Mouse (Mus musculus): ENCODE results near the gene Pde10a. TPM values are rescaled to one million over a fixed set of nuclear protein-coding genes. Genes with fewer than 3 reads are reported as not detected.

The Pde10a gene
- total and polyA plus RNA-seq, 2 experiments from 2014 or later = 1.5 to 3.0 TPM

GRCm38 (mm10) chr17:8637181-8637580 lies 112.0 kb downstream of the Pde10a start:
- Histone ChIP-seq H3K9me3 (replicated peaks; ENCODE audit: control insufficient read depth, low read length) (no peaks in the 10 kb centered on the region), H3K9ac (replicated peaks; ENCODE audit: low read depth, low read length) (no peak overlapping the region), H3K36me3 (replicated peaks; ENCODE audit: control insufficient read depth, insufficient read depth, low read length) (no peaks in the 10 kb centered on the region), H3K27me3 (ENCODE audit: control insufficient read depth, insufficient read depth, low read length) (no peaks in the 10 kb centered on the region), H3K4me3 (ENCODE audit: low read depth, low read length) (no peak overlapping the region), H3K4me2 (ENCODE audit: low read depth, low read length) (no peak overlapping the region), H3K4me1 (ENCODE audit: control insufficient read depth, insufficient read depth) (no peaks in the 10 kb centered on the region), H3K27ac (ENCODE audit: low read depth) (no peak overlapping the region)
- DNase-seq (ENCODE audit: low spot score) (no peak), ATAC-seq (ENCODE audit: insufficient read depth, low read depth) (no peak)
- 57% methylated on average over 4 of the region's 4 CpGs for WGBS
- no peak for TF ChIP-seq EP300 (IDR thresholded peaks at IDR 0.05; ENCODE audit: low read depth)
- no peak for TF ChIP-seq CTCF (IDR thresholded peaks at IDR 0.05; ENCODE audit: low read depth)

DNA sequence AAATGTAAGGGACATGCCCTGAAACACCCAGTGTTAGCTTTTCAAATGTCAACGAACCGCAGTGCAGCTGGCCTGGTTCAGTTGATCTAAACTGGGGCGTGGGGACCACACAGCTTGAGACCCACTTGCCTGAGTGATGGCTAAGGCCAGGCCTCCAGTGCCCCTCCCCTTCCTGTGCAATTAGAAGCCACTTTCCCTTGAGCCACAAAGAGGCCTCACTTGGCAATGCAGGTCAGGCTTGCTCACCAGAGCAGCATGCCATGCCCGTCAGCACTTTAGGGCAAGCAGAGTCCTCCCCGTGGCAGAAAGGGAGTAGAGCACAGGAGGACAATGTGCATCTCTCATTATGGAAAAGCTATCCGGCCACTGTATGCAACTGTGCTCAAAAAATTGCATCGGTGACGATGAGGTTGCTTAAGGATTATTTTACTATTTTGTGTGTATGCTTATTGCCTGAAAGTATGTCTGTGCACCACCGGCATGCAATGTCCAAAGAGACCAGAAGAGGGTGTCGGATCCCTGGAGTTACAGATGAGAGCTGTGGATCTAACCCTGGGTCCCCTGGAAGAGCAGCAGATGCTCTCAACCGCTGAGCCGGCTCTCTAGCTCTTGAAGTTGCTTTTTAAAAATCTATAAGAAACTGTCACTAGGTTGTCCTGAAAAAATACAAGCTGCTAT lies 114.7 kb downstream of the Pde10a start:
- TF ChIP-seq CTCF (IDR thresholded peaks at IDR 0.05; ENCODE audit: low read depth) (no peak), EP300 (IDR thresholded peaks at IDR 0.05; ENCODE audit: low read depth) (no peak)
- Histone ChIP-seq H3K9ac (replicated peaks; ENCODE audit: low read depth, low read length) (no peak overlapping the region), H3K4me1 (ENCODE audit: control insufficient read depth, insufficient read depth) (no peaks in the 10 kb centered on the region), H3K4me2 (ENCODE audit: low read depth, low read length) (no peak overlapping the region), H3K9me3 (replicated peaks; ENCODE audit: control insufficient read depth, low read length) (no peaks in the 10 kb centered on the region), H3K4me3 (ENCODE audit: low read depth, low read length) (no peak overlapping the region), H3K27me3 (ENCODE audit: control insufficient read depth, insufficient read depth, low read length) (0 out of 2 replicates have a peak, but pooled peaks cover under 1% of the 10 kb centered on the region), H3K27ac (ENCODE audit: low read depth) (no peak overlapping the region), H3K36me3 (replicated peaks; ENCODE audit: control insufficient read depth, insufficient read depth, low read length) (no peaks in the 10 kb centered on the region)
- DNase-seq (ENCODE audit: low spot score) (no peak), ATAC-seq (ENCODE audit: insufficient read depth, low read depth) (no peak)
- 73% methylated on average over 12 of the region's 12 CpGs for WGBS

- Histone ChIP-seq H3K4me1 (ENCODE audit: control insufficient read depth, insufficient read depth) (no peaks in the 10 kb centered on the region), H3K36me3 (replicated peaks; ENCODE audit: control insufficient read depth, insufficient read depth, low read length) (no peaks in the 10 kb centered on the region), H3K27ac (ENCODE audit: low read depth) (no peak overlapping the region), H3K4me3 (ENCODE audit: low read depth, low read length) (no peak overlapping the region), H3K9me3 (replicated peaks; ENCODE audit: control insufficient read depth, low read length) (no peaks in the 10 kb centered on the region), H3K27me3 (ENCODE audit: control insufficient read depth, insufficient read depth, low read length) (0 out of 2 replicates have a peak, but pooled peaks cover 3% of the 10 kb centered on the region), H3K4me2 (ENCODE audit: low read depth, low read length) (no peak overlapping the region), H3K9ac (replicated peaks; ENCODE audit: low read depth, low read length) (no peak overlapping the region)
- 74% methylated on average over 16 of the region's 16 CpGs for WGBS
- TF ChIP-seq EP300 (IDR thresholded peaks at IDR 0.05; ENCODE audit: low read depth) = no peak
- TF ChIP-seq CTCF (IDR thresholded peaks at IDR 0.05; ENCODE audit: low read depth) = no peak
- no peak for ATAC-seq (ENCODE audit: insufficient read depth, low read depth)
- DNase-seq (ENCODE audit: low spot score) = no peak
Observed at GRCm38 (mm10) chr17:8640741-8641480, 115.7 kb downstream of the Pde10a start.

DNA sequence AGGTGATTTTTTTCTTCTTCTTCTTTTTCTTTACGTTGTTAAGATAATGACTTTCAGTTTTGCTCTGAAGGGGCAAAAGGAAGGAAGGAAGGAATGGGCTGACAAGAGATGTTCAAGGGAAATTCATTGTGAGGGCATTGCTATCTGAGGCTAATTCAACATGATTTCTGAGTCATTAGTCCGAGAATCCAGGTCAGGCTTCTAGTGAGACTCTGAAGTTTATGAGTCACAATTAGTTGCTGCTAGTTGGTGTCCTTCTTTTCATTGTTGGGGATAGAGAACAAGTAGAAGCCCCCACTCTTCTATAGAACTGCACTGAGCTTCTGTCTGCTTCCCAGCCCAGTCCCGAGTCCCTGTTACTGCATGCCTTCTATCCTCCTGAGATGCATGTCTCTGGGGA lies 116.3 kb downstream of the Pde10a start:
- Histone ChIP-seq H3K4me1 (ENCODE audit: control insufficient read depth, insufficient read depth) (no peaks in the 10 kb centered on the region), H3K9ac (replicated peaks; ENCODE audit: low read depth, low read length) (no peak overlapping the region), H3K4me3 (ENCODE audit: low read depth, low read length) (no peak overlapping the region), H3K36me3 (replicated peaks; ENCODE audit: control insufficient read depth, insufficient read depth, low read length) (no peaks in the 10 kb centered on the region), H3K4me2 (ENCODE audit: low read depth, low read length) (no peak overlapping the region), H3K27me3 (ENCODE audit: control insufficient read depth, insufficient read depth, low read length) (0 out of 2 replicates have a peak, but pooled peaks cover 3% of the 10 kb centered on the region), H3K9me3 (replicated peaks; ENCODE audit: control insufficient read depth, low read length) (no peaks in the 10 kb centered on the region), H3K27ac (ENCODE audit: low read depth) (no peak overlapping the region)
- 53% methylated on average over 3 of the region's 3 CpGs for WGBS
- DNase-seq (ENCODE audit: low spot score) = no peak
- no peak for ATAC-seq (ENCODE audit: insufficient read depth, low read depth)
- no peak for TF ChIP-seq EP300 (IDR thresholded peaks at IDR 0.05; ENCODE audit: low read depth)
- no peak for TF ChIP-seq CTCF (IDR thresholded peaks at IDR 0.05; ENCODE audit: low read depth)

DNA sequence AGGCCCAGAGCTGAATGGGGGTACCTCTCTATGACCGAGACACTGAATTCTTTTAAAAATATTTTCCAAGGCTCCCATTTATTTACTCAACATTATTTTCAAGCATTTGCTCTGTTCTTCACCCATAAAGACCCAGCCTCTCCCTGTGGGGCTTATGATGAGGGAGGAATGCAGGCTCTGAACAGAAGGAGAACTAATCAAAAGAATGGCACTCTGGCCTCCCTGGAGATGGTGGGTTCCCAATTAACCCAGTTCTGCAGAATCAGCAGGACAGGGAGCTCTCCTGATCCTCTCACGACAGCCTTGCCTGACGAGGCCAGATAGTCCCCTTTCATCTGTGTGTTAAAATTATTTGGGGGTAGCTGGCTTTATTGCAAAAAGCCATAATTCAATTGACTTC lies 117.2 kb downstream of the Pde10a start:
- Histone ChIP-seq H3K4me1 (ENCODE audit: control insufficient read depth, insufficient read depth) (no peaks in the 10 kb centered on the region), H3K27ac (ENCODE audit: low read depth) (no peak overlapping the region), H3K4me2 (ENCODE audit: low read depth, low read length) (no peak overlapping the region), H3K36me3 (replicated peaks; ENCODE audit: control insufficient read depth, insufficient read depth, low read length) (no peaks in the 10 kb centered on the region), H3K9ac (replicated peaks; ENCODE audit: low read depth, low read length) (no peak overlapping the region), H3K9me3 (replicated peaks; ENCODE audit: control insufficient read depth, low read length) (no peaks in the 10 kb centered on the region), H3K27me3 (ENCODE audit: control insufficient read depth, insufficient read depth, low read length) (0 out of 2 replicates have a peak, but pooled peaks cover 3% of the 10 kb centered on the region), H3K4me3 (ENCODE audit: low read depth, low read length) (no peak overlapping the region)
- no peak for TF ChIP-seq CTCF (IDR thresholded peaks at IDR 0.05; ENCODE audit: low read depth)
- TF ChIP-seq EP300 (IDR thresholded peaks at IDR 0.05; ENCODE audit: low read depth) = no peak
- DNase-seq (ENCODE audit: low spot score) (no peak), ATAC-seq (ENCODE audit: insufficient read depth, low read depth) (no peak)
- WGBS = 74% methylated on average over 3 of the region's 3 CpGs

Measured in heart, postnatal 0 days (tissue).